Mouse (Mus musculus): ENCODE measurements around the gene Cavin4. TPM values are rescaled to one million over a fixed set of nuclear protein-coding genes. Genes with fewer than 3 reads are reported as not detected.

Gene Cavin4
- total RNA-seq, 2 experiments from 2014 or later, result not detected

GRCm38 (mm10) chr4:48715865-48716650, 52.7 kb downstream of the Cavin4 start:
- no peak for ATAC-seq (replicated peaks; ENCODE audit: poor library complexity, severe bottlenecking)

- no peak for ATAC-seq (replicated peaks; ENCODE audit: poor library complexity, severe bottlenecking)
These were observed 53.5 kb downstream of the Cavin4 start for GRCm38 (mm10) chr4:48716817-48717216.

Other genes starting within 250 kb of the Cavin4 start
- 45.3 and 55.8 TPM in 2 replicates for gene Tex10, start 190.1 kb upstream of the Cavin4 start, total RNA-seq (2014; fragmentation: Nextera tagmentation)
- gene Tex10, start 190.1 kb upstream of the Cavin4 start, total RNA-seq (2017), result 40.6 and 54.1 TPM in 2 replicates
- gene Msantd3, start 123.6 kb upstream of the Cavin4 start, total RNA-seq (2014; fragmentation: Nextera tagmentation), result 31.8 and 77.2 TPM in 2 replicates
- 62.6 and 71.2 TPM in 2 replicates for gene Msantd3, start 123.6 kb upstream of the Cavin4 start, total RNA-seq (2017)
- gene Tmeff1, start 78.3 kb upstream of the Cavin4 start, total RNA-seq (2014; fragmentation: Nextera tagmentation), result not detected in 2 replicates
- gene Tmeff1, start 78.3 kb upstream of the Cavin4 start, total RNA-seq (2017), result 1.3 and 1.9 TPM in 2 replicates